Mouse (Mus musculus) gastrocnemius, adult 8-10 months (tissue): ENCODE data around the gene Tpst1. TPM values are rescaled to one million over a fixed set of nuclear protein-coding genes. Genes with fewer than 3 reads are reported as not detected.

Source experiments
- DNase-seq, 2 experiments: peaks; one replicate each; pipeline ENCODE4 v3.0.0; 2022; ENCODE audit warnings: low spot score in 2 of 2
- total RNA-seq, 4 experiments: library from RNA; stranded (reverse); gene quantifications; 2 replicates each; pipeline ENCODE4 v1.2.4; 2022

Tpst1 gene
- total RNA-seq, 4 experiments from 2014 or later = 3.7 to 4.5 (median 4.0) TPM

DNA sequence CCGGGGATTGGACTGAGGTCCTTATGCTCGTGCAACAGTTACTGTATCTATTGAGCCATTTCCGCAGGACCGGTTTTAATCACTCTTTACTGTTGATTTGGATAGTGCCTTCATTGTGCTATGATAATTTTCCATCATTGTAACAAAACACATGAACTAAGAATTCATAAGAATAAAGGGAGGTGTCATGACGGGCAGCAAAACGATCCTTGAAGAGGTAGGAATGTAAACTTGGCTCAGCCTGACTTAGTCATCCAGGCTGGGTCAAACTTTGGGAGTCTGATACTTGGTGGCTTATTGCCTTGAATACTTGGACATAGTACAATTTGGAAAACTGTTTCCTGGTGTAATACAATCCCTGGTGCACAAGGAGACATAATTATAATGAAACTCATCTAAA, 112.2 kb downstream of the Tpst1 start:
- no peak for DNase-seq

Other genes with a start within 250 kb of the Tpst1 start
- gene Sumf2, start 226.3 kb upstream of the Tpst1 start, total RNA-seq = 10 to 100 TPM in 2 of 4 experiments, 1 to 10 TPM in 2; 6.7 to 13.1 (median 10.5) TPM
- gene Chchd2, start 185.9 kb upstream of the Tpst1 start, total RNA-seq = 100 to 1,000 TPM; 640 to 672 (median 655) TPM
- under 1 TPM; 0.25 to 0.59 (median 0.46) TPM for gene Zbed5, start 177.6 kb upstream of the Tpst1 start, total RNA-seq
- gene Phkg1, start 174.8 kb upstream of the Tpst1 start, total RNA-seq = 100 to 1,000 TPM; 317 to 357 (median 343) TPM
- gene Nupr1l, start 164.8 kb upstream of the Tpst1 start, total RNA-seq = under 1 TPM in 1 of 4 experiments, not detected in 3; 0.44 TPM
- gene Vkorc1l1, start 131.4 kb upstream of the Tpst1 start, total RNA-seq = 10 to 100 TPM; 22.4 to 29.6 (median 24.0) TPM
- gene Gusb, start 70.3 kb upstream of the Tpst1 start, total RNA-seq = 1 to 10 TPM; 7.2 to 9.1 (median 8.4) TPM
- gene Asl, start 44.1 kb upstream of the Tpst1 start, total RNA-seq = 10 to 100 TPM in 3 of 4 experiments, 1 to 10 TPM in 1; 8.4 to 16.5 (median 11.7) TPM
- gene Crcp, start 44.0 kb upstream of the Tpst1 start, total RNA-seq = 10 to 100 TPM; 18.0 to 22.5 (median 20.7) TPM
- gene Kctd7, start 71.5 kb downstream of the Tpst1 start, total RNA-seq = 1 to 10 TPM; 2.0 to 4.1 (median 3.5) TPM
- 100 to 1,000 TPM in 3 of 4 experiments, 10 to 100 TPM in 1; 94.6 to 134 (median 116) TPM for gene Rabgef1, start 98.5 kb downstream of the Tpst1 start, total RNA-seq
- gene Tmem248, start 143.8 kb downstream of the Tpst1 start, total RNA-seq = 10 to 100 TPM; 52.7 to 61.0 (median 55.8) TPM
- 10 to 100 TPM; 26.8 to 34.1 (median 28.8) TPM for gene Sbds, start 182.2 kb downstream of the Tpst1 start, total RNA-seq
- gene Tyw1, start 182.3 kb downstream of the Tpst1 start, total RNA-seq = 10 to 100 TPM in 2 of 4 experiments, 1 to 10 TPM in 2; 9.6 to 13.8 (median 11.3) TPM